Mouse (Mus musculus) Patski (cell line): ENCODE results near the gene Apol7b. TPM values are rescaled to one million over a fixed set of nuclear protein-coding genes. Genes with fewer than 3 reads are reported as not detected.
"Not testable (repeated sequence)": the region's sequence is repeated elsewhere in the genome, so short reads cannot be mapped to it uniquely, and the experiment has no call there.

Experiments
- ATAC-seq: fragments of 100-300 bp; one replicate; pipeline ENCODE4 v1.8.0; 2021
- CTCF ChIA-PET: fragments of 350-600 bp; sonication (Branson Sonifier 250); formaldehyde crosslinking; loops from one replicate; lab custom pipeline; 2022; ENCODE audit warnings: inconsistent platforms; lab: Charles Lee
- POLR2A ChIA-PET: fragments of 350-600 bp; sonication (Branson Sonifier 250); formaldehyde crosslinking; loops from one replicate; lab custom pipeline; 2022; ENCODE audit warnings: antibody characterized with exemption, inconsistent platforms; lab: Charles Lee
- DNase-seq: peaks from one replicate; pipeline ENCODE4 v3.0.0-alpha.2; 2011; ENCODE audit warnings: low read depth, low spot score
- H3K27me3 ChIP-seq: fragments of 371-371 bp; one replicate; pipeline ENCODE4 v1.5.1; 2021
- CTCF ChIP-seq: fragments of 100-300 bp; IDR thresholded peaks from one replicate; pipeline ENCODE4 v1.5.1; 2021
- in situ Hi-C: fragments of 300-500 bp; cut with MboI; formaldehyde crosslinking; loops from 3 replicates; pipeline ENCODE4 v1.11.1; 2018; ENCODE audit warnings: low pct_unique_long_range_greater_than_20kb, mixed read lengths
- polyA plus RNA-seq: library from polyadenylated mRNA; unstranded; gene quantifications from one replicate; pipeline ENCODE4 v1.2.3, GENCODE M21; 2021

Gene Apol7b
- not detected for polyA plus RNA-seq

DNA sequence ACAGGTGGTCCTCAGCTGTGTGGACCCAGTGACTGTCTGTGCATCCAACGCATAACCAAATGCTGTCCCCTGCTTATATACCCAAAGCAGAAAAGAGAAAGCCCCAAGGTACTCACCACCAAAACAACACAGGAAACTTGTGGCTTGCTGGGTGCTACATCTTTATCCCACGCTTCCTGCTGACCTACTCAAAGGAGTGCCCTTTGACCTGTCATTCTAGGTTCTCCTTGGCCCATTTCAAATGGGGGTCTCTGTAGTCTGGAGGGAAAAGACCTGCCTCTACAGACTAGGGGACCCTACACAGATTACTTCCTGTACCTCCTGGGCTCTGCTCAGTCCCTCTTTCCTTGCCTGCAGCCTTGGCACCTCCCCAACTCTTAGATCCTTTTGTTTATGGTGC, at the start of gene Apol7b:
Apol7b (minus strand) TSS at position 101 of the 400 bp plus-strand sequence.
- not testable (repeated sequence) for ATAC-seq
- in situ Hi-C loops = loop anchor here (10.0 kb wide), 1 partner anchor 247 kb away; the partner anchor contains the start of gene Apol7e

DNA sequence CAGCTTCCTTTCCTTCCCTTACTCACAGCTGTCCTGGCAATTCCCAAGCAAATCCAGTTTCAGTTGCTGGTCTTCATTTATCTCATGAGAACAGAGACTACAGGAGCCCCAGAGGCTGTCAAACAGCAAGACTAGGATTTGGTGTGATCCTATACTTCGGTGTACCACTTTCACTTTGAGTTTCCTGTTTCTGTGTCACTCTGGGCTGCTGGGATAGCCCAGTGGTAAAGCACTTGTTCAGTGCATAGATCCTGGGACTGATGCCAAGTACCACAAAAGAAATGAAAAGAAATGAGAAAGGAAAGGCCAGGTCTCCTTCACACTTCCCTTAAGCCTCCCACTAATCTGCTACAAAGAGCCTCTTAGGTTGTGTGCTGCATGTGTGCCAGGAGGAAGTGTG, 47.4 kb upstream of the Apol7b start:
- POLR2A ChIA-PET, DNase-seq, ATAC-seq, CTCF ChIA-PET, in situ Hi-C loops, H3K27me3 ChIP-seq: not testable (repeated sequence)

More for the DNA sequence above, at the start of gene Apol7b:
- CTCF ChIA-PET, H3K27me3 ChIP-seq, POLR2A ChIA-PET, DNase-seq: not testable (repeated sequence)

DNA sequence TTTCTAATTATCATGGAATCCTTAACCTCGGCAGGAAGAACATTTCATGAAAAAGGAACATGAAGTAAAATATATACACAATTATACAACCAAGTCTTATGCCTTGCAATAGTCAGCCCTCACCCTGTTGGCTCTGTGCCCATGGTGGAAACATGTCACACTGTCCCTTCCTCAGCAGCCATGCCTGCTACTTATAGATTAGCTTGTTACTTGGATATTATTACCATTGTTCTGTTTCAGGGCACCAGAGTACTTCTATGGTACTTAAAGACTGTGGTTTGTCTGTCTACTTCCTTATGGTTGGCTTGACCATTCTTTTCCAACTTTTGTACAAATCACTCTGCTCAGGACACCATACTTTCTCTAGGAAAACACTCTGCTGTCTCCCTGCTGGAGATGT, 45.9 kb upstream of the Apol7b start:
- in situ Hi-C loops, H3K27me3 ChIP-seq, DNase-seq, CTCF ChIA-PET, POLR2A ChIA-PET, ATAC-seq: not testable (repeated sequence)

DNA sequence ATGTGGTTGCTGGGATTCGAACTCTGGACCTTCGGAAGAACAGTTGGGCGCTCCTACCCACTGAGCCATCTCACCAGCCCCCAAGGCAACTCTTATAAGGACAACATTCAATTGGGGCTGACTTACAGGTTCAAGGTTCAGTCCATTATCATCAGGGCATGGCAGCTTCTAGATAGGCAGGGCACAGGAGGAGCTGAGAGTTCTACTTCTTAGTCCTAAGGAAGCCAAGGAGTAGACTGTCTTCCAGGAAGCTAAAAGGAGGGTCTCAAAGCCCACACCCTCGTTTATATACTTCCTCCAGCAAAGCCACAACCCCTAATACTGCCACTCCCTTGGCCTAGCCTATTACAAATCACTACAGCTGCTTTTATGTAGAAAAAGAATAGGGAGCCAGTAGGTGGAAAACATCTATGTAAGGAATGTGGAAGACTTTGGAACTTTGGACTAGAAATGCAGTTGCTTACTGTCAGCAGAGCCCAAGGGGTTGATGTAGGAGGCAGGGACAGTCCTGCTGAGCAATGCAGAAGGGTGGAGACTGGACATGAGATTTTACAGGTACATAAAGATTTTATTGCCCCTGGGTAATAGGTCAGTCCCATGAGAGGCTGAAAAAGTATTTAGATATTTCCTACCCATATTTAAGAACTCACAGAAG, 35.0 kb upstream of the Apol7b start:
- CTCF ChIA-PET = no interaction called here
- in situ Hi-C loops = no loop called here
- ATAC-seq (no peak), DNase-seq (no peak)
- POLR2A ChIA-PET = no interaction called here
- TF ChIP-seq CTCF = no peak
- no peaks in the 10 kb centered on the region for H3K27me3 ChIP-seq

DNA sequence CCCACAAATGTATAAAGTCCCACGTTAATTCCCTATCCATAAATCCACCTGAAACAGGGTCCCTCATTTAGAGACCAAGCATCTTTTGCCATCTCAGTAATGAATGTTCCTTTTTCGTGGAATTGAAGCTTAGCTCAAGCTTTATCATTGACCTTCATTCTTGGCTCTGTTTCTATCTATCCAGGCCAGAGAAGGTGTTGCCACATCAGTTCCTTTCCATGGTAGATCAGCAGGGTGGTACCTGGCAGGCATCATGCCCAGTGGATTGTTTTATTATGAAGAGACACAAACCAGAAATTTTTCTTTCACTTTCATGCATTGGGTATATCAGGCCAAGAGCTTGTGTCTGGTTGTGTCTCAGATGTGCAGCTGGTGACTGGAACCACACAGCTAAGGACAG, 29.4 kb upstream of the Apol7b start, which contains the start of gene Apol10a:
Apol10a (plus strand) TSS at position 355 of the 400 bp plus-strand sequence.
- in situ Hi-C loops, ATAC-seq: not testable (repeated sequence)

DNA sequence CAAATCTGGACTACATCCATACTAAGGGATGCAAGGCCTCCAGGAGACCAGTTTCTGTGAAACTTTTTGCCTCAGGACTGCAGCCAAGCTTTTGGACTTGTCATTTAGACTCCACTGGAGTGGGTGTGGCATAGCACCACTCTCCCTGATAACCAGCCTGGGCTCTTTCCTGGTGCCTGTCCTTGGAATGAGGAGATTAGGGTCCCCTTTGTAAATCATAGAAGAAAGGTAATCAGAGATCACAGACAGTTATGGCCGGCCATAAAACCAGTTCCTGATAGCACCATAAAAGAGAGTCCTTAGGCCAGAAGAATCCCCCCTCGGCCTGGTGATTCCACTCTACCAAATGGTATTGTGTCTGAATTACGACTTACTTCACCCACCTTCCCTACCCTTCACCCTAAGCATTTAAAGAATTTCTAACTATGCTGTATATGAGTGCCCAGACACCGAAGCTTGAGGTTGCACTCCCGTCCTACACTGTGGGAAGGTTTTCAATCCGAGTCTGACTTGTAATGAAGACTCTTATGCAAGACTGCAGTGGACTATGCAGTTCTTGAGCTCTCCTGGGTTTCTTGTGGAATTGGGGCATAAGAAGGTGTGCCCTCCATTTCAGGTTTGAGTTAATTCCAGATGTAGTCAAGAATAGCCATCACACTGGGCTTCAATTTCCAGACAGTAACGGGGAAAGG, 27.6 kb upstream of the Apol7b start:
- POLR2A ChIA-PET, ATAC-seq, in situ Hi-C loops, DNase-seq, H3K27me3 ChIP-seq, CTCF ChIA-PET: not testable (repeated sequence)

More for the DNA sequence above, 29.4 kb upstream of the Apol7b start, which contains the start of gene Apol10a:
- POLR2A ChIA-PET, H3K27me3 ChIP-seq, DNase-seq, CTCF ChIA-PET: not testable (repeated sequence)

DNA sequence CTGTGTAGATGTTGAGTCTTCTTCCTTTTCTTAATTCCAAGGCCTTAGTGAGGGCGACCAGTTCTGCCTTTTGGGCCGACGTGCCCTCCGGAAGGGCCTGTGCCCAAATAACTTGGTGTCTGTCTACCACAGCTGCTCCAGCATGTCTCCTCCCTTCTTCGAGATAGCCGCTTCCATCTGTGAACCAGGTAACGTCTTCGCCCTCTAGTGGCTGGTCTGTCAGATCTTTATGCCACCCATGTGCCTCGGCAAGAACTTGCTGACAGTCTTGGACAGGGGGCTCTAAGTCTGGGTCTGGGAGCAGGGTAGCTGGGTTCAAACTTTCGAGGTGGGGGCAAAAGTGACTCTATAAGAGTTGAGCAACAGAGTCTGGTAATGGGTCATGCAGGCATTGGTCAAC, 2.6 kb upstream of the Apol7b start:
- CTCF ChIA-PET, POLR2A ChIA-PET, ATAC-seq, DNase-seq, H3K27me3 ChIP-seq: not testable (repeated sequence)
- in situ Hi-C loops = loop anchor here (10.0 kb wide), 1 partner anchor 245 kb away; the partner anchor contains the start of gene Apol7e

DNA sequence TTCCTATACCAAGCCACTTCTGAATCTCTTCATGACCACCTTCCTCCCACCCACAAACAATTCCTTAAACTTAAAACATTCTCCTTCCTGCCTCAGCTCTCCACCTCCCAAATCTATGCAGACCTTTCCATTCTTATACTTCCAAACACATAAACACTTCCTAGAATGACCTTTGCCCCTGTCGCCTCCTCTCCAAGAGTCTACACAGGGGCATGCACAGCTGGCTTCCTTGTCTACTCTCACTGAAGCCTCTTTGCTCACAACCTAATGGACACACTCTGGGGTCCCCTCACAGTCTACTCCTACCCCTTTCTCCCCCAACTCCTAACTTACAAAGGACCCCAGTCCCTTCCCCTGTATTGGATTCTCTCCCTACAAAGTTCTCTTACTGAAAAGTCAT, 1.6 kb downstream of the Apol7b start:
- ATAC-seq, POLR2A ChIA-PET, CTCF ChIA-PET, H3K27me3 ChIP-seq, DNase-seq: not testable (repeated sequence)
- in situ Hi-C loops = loop anchor here (10.0 kb wide), 1 partner anchor 249 kb away; the partner anchor contains the start of gene Apol7e

DNA sequence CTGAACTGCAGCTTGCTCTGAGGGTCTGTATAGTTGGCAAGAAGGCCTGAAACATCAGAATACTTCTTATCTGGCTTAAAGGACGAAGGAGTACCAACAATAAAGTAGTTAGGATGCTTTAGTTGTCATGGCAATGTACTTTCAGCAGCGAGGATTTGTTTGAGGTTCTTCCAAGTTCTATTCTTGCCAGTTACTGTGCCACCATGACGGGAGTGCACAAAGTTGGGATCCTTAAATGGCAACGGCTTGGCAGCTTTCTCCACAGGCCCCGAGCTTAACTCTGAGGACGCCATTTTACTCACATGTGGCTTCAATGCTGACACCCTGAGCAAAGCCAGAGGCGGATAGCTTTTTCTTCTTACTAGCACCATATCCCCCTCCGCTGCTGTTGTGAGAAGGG, 2.5 kb downstream of the Apol7b start:
- H3K27me3 ChIP-seq, DNase-seq: not testable (repeated sequence)

DNA sequence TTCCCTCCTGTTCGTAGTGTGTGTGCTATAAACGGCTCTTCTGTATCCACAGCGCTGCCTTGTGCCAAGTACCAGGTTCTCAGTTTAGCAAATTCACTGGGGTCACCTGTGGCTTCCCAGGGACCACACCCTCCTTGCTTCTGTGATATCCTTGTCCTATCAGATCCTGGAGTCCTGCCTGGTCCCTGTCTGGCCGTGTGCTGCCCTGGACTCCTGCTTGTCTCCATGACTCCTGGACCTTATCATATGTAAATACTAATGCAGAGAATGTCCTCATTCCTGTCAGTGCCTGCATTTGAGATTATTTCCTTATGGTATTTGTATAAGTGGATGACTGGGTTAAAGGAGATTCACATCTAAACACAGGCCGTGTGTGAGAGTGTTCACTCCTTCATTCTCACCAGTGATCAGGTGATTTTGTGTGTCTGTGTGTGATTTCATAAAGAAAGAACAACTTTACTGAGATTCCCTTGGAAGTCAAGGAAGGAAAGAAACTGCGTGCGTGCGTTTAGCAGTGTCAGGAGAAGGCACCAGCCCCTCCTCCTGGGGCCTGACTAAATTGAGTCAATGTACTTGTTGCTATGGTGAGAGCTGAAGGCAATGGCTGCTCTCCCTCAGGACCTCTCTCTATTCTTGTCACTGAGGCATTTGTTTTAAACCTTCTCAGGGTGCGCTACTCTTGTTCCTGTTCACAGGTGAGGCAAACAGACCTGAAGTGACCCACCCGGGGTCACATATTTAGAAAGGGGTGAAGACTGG, 18.4 kb downstream of the Apol7b start:
- DNase-seq, ATAC-seq, H3K27me3 ChIP-seq, CTCF ChIA-PET, POLR2A ChIA-PET, in situ Hi-C loops: not testable (repeated sequence)

More for the DNA sequence above, 2.5 kb downstream of the Apol7b start:
- POLR2A ChIA-PET, ATAC-seq, CTCF ChIA-PET: not testable (repeated sequence)
- in situ Hi-C loops = loop anchor here (10.0 kb wide), 1 partner anchor 250 kb away; the partner anchor contains the start of gene Apol7e

DNA sequence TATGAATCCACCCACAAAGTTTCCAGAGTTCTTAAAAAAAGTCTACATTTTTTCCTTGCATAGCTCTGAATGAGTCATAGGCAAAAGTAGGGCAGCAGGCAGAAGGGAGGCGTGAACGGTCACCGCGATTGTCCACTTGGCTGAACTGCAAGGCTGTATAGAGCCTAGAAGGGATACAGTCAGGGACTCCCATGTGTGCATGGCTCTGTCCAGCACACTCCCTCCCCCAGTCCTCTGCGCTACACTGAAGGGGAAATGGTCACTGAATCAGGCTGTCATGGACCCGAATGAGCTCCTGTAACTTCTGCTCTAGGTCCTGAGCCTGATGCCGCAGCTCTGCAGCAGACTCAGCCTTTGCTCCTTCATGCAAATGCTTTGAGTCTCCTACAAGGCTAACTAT, 24.4 kb downstream of the Apol7b start:
- DNase-seq, POLR2A ChIA-PET, H3K27me3 ChIP-seq, CTCF ChIA-PET, ATAC-seq: not testable (repeated sequence)
- in situ Hi-C loops = loop anchor here (25.0 kb wide), 1 partner anchor 564 kb away; no protein-coding TSS in a partner anchor

DNA sequence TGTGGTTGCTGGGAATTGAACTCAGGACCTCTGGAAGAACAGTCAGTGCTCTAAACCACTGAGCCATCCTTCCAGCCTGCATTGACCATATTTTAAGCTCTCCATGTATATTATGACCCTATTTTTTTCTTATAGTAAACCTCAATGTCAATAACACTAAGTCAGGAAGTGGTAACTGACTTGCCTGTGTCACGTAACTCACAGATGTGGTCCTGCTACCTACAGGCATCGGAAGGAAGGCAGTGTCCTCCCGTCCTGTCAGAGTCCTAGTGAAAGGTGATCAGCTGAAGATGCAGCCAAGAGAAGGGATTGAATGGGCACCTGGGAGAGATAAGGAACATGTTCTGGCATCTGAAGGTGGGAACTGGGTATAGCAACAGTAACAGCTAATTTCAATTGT, 27.6 kb downstream of the Apol7b start:
- CTCF ChIA-PET, DNase-seq, POLR2A ChIA-PET, ATAC-seq, H3K27me3 ChIP-seq: not testable (repeated sequence)
- in situ Hi-C loops = loop anchor here (25.0 kb wide), 1 partner anchor 568 kb away; no protein-coding TSS in a partner anchor

DNA sequence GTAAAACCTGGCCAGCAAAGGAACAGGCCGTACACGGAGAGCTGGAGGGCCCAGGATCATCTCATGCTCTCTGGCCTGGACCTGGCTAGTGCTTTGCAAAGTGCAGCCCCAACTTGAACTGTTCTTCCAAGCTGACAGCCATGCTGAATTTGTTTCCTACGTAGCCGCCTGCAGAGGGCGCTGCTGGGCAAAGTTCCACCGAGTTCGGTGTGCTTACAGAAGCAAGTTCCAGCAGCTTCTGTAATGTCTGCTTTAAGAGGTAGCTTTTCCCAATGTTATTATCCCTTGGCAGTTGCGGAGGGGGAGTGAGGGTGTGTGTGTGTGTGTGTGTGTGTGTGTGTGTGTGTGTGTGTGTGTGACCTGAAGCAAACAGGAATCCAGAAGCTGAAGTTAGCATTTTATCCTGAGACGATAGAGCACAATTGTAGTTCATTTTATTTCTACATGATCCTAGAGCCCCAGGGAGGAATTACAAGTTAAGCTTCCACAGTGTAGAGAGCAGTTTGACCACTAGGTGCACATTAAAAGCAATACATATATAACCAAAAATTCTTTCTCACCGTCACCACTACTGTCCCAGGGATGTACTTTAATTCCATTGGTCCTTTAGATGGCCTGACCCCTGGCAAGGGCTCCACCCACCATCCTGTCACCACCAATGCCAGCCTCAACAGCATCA, 30.5 kb downstream of the Apol7b start:
- H3K27me3 ChIP-seq, POLR2A ChIA-PET, CTCF ChIA-PET, DNase-seq: not testable (repeated sequence)
- peak; percentile 11 for ATAC-seq
- in situ Hi-C loops = loop anchor here (25.0 kb wide), 1 partner anchor 571 kb away; no protein-coding TSS in a partner anchor

DNA sequence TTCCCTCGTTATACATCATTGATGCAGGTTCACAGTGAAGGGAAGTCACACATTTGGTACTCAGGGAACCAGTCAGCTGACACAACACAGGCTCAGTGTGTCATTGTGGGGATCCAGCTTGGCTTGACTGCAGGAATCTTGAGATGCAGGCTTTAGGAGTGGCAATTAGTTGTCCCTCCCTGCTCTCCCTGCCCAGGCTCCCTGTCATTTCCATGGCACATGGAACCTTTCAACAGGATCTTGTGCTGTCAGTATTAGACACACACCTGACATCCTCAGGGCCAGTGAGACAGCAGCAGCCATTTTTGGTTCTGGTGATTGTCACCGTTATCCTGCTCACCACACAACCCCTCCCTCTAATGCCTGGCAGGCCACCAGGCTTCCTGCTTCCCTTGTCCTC, 31.6 kb downstream of the Apol7b start:
- ATAC-seq = not testable (repeated sequence)

More for the DNA sequence above, 31.6 kb downstream of the Apol7b start:
- H3K27me3 ChIP-seq, CTCF ChIA-PET, DNase-seq, POLR2A ChIA-PET: not testable (repeated sequence)
- in situ Hi-C loops = loop anchor here (25.0 kb wide), 1 partner anchor 572 kb away; no protein-coding TSS in a partner anchor
